Mouse (Mus musculus): ENCODE data around the gene Pramef12. TPM values are rescaled to one million over a fixed set of nuclear protein-coding genes. Genes with fewer than 3 reads are reported as not detected.
"Not testable (repeated sequence)": the region's sequence is repeated elsewhere in the genome, so short reads cannot be mapped to it uniquely, and the experiment has no call there.

Pramef12 gene
- total RNA-seq (2021), result not detected
- long read RNA-seq, experiment 1, result 0 reads
- long read RNA-seq, experiment 2, result 0 reads

- DNase-seq, result no peak
These were observed at the start of gene Pramef12 for GRCm38 (mm10) chr4:144408290-144408689. Pramef12 (minus strand) TSS chr4:144408464.

DNA sequence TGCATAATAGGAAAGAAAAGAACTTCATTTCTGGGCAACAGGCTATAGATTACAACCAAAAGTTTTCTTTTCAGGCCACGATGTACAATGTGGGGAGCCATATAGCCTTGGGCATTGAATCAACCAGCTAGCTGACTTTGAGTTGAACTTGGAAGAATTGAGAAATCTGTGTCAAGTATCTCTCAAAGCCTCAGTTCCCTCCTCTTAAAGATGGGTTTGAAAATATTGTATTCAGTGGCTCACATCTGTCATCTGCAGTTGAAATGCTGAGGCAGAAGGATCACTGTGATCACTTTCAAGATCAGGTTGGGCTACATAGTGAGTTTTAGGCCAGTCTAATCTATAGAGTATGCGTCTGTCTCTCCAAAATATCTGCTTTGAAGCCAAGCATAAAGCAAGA lies 45.0 kb upstream of the Pramef12 start, which contains the start of gene Gm9944:
TSS of gene Gm9944 (minus strand) at position 101 of the 400 bp plus-strand sequence.
- no peak for DNase-seq

DNA sequence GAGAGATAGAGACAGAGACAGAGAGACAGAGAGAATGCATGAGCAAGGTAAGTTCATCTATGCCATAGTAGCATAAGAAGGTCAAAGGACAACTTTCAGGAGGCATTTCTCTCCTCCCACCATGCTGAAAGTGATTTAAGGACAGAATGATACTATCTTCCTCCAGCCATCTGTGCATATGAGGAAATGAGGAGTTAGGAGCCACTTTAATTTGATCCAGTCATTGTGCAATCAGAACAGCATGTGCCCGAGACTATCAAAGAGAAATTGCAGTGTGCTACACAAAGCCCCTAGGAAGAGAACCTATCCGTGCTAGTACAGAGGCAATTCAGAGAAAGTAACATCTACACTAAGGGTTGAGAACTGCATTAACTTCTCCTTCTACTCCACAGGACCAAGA lies 40.3 kb upstream of the Pramef12 start:
- no peak for DNase-seq

- no peak for DNase-seq
These were observed 33.3 kb upstream of the Pramef12 start for GRCm38 (mm10) chr4:144441582-144441981.

DNA sequence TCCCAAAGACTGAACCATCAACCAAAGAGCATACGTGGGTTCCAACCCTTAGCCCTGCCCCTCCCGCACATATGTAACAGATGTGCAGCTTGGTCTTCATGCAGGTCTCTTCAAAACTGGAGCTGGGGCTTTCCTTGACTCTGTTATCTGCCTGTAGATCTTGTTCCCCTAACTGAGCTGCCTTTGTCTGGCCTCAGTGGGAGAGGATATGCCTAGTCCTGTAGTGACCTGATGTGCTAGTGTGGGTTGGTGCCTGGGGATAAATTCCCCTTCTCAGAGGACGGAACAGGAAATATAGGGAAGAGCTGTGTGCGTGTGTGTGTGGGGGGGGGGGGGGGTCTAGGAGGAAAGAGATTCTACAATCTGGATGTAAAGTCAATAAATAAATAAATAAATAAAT lies 32.8 kb upstream of the Pramef12 start:
- DNase-seq, result no peak

DNA sequence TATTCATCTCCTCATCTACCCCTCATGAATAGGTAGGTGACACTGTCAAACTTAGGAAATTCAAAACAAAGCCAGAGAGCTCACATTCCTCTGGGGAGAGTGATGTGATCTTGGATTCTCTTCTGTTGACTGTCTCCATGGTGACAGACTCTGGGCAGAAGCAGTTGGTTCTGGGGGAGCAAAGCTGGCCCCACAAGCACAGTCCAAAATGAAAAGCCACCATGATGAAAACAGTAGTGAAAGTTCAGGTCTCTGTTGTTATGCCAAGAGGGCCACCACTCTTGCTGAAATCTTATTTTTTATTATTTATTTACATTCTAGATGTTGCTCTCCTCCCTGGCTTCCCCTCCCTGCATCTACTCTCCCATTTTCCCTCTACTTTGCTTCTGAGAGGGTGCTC lies 30.4 kb upstream of the Pramef12 start, which contains the start of gene 1700012P22Rik:
TSS of gene 1700012P22Rik (minus strand) at position 101 of the 400 bp plus-strand sequence.
- DNase-seq, result no peak

GRCm38 (mm10) chr4:144433216-144433615 lies 25.0 kb upstream of the Pramef12 start:
- DNase-seq, result no peak

DNA sequence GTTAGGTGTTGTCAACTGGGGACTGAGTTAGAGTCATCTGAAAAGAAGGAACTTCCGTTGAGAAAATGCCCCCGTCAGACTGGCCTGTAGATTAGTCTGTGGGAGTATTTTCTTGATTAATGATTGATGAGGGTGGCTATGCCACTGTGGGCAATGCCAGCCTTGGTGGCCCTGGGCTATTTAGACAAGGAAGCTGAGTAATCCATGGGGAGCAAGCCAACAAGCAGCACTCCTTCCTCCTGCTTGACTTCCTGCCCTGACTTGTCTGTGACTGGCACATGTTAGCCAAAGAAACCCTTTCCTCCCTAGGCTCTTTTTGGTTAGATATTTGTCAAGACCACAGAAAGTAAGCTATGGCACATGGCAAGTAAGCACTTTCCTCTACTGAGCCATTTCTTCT lies 22.5 kb upstream of the Pramef12 start:
- DNase-seq, result no peak

DNA sequence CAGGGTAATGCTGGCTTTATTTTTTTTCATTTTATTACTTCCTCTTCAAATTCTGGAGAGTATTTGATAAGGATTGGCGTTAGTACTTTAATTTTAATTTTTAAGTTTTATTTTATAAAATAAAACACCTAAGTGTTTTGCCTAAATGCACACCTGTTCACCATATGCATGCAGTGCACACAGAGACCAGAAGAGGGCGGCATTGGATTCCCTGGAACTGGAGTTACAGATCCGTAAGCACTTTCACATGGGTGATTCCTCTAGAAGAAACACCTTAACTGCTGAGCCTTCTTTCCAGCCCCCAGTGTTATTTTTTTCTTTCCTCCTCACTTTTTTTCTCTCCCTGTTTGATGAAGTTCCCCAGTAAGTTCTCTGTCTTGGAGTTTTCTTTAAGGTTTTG lies 20.6 kb upstream of the Pramef12 start:
- no peak for DNase-seq

- no peak for DNase-seq
These were observed 16.3 kb upstream of the Pramef12 start for GRCm38 (mm10) chr4:144424590-144424989.

- no peak for DNase-seq
These were observed 12.4 kb upstream of the Pramef12 start for GRCm38 (mm10) chr4:144420644-144421043.

DNA sequence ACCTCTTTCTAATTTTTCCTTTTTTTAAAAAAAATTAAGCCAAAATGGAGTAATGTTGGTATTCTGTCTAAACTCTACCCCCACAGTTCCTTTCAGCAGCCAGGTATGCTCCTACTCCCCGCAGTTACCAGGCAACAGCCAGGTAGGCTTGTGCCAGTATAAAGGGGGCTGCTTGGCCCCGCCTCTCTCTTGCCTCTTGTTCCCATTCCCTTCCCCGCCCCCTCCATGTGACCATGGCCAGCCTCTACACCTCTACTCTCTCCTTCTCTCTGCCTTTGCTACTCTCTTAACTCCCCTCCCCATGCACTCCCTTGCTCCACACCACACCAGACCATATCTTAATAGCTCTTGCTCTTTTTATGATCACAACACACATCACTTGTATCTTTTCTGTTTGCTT lies 2.0 kb downstream of the Pramef12 start:
- no peak for DNase-seq

- DNase-seq, result peak; percentile 16
These were observed 3.7 kb downstream of the Pramef12 start for GRCm38 (mm10) chr4:144404456-144405086.

- no peak for DNase-seq
These were observed 5.6 kb downstream of the Pramef12 start for GRCm38 (mm10) chr4:144402712-144403111.

GRCm38 (mm10) chr4:144396316-144396715 lies 11.9 kb downstream of the Pramef12 start:
- DNase-seq, result no peak

- no peak for DNase-seq
These were observed 30.4 kb downstream of the Pramef12 start, which contains the start of gene Pramef20 for GRCm38 (mm10) chr4:144377911-144378310. Pramef20 (minus strand) TSS chr4:144377933.

GRCm38 (mm10) chr4:144357642-144358041 lies 50.6 kb downstream of the Pramef12 start, which contains the start of gene Gm13119:
Gm13119 (plus strand) TSS chr4:144357942.
- DNase-seq, result not testable (repeated sequence)

Other genes with a start within 250 kb of the Pramef12 start
- gene Oog3, start 245.8 kb downstream of the Pramef12 start, total RNA-seq (2021), result not detected
- not detected for gene Oog2, start 217.7 kb downstream of the Pramef12 start, total RNA-seq (2021)
- gene C87977, start 195.1 kb downstream of the Pramef12 start, total RNA-seq (2021), result not detected
- gene Pramel5, start 128.0 kb downstream of the Pramef12 start, total RNA-seq (2021), result not detected
- not detected for gene Gm13128, start 78.2 kb downstream of the Pramef12 start, total RNA-seq (2021)
- gene Gm13119, start 50.5 kb downstream of the Pramef12 start, total RNA-seq (2021), result not detected
- gene Pramef20, start 30.5 kb downstream of the Pramef12 start, total RNA-seq (2021), result not detected
- not detected for gene 1700012P22Rik, start 30.3 kb upstream of the Pramef12 start, total RNA-seq (2021)
- not detected for gene Gm9944, start 44.9 kb upstream of the Pramef12 start, total RNA-seq (2021)
- not detected for gene Aadacl3, start 55.3 kb upstream of the Pramef12 start, total RNA-seq (2021)
- not detected for gene 9430007A20Rik, start 111.4 kb upstream of the Pramef12 start, total RNA-seq (2021)
- gene Gm13124, start 156.7 kb upstream of the Pramef12 start, total RNA-seq (2021), result not detected
- not detected for gene Aadacl4, start 205.2 kb upstream of the Pramef12 start, total RNA-seq (2021)

Data from gastrocnemius, postnatal 10 days (tissue).